Mouse (Mus musculus): ENCODE measurements around the gene Tpst1. TPM values are rescaled to one million over a fixed set of nuclear protein-coding genes. Genes with fewer than 3 reads are reported as not detected.

Gene Tpst1
- polyA plus RNA-seq, 1 experiment from 2014 or later = 28.7 TPM

- H3K4me1 ChIP-seq (replicated peaks; ENCODE audit: control insufficient read depth, insufficient read depth, low read length) = no peaks in the 10 kb centered on the region
- H3K4me2 ChIP-seq (replicated peaks; ENCODE audit: low read depth) = no peak overlapping the region
- H3K36me3 ChIP-seq (ENCODE audit: control insufficient read depth, insufficient read depth) = no peaks in the 10 kb centered on the region
- ATAC-seq = no peak
- H3K9me3 ChIP-seq (ENCODE audit: control insufficient read depth) = no peaks in the 10 kb centered on the region
- H3K27me3 ChIP-seq (replicated peaks; ENCODE audit: control insufficient read depth, insufficient read depth, low read length) = no peaks in the 10 kb centered on the region
- no peak overlapping the region for H3K9ac ChIP-seq (ENCODE audit: low read depth, low read length)
- no peak for TF ChIP-seq CTCF (IDR thresholded peaks at IDR 0.05; ENCODE audit: low read depth)
- H3K4me3 ChIP-seq (ENCODE audit: low read depth, low read length) = no peak overlapping the region
- no peak overlapping the region for H3K27ac ChIP-seq (ENCODE audit: low read depth, low read length)
- 41% methylated on average over 6 of the region's 6 CpGs for WGBS
Observed at GRCm38 (mm10) chr5:130074491-130074890, 1.4 kb downstream of the Tpst1 start.

GRCm38 (mm10) chr5:130076396-130076795 lies 3.3 kb downstream of the Tpst1 start:
- H3K4me3 ChIP-seq (ENCODE audit: low read depth, low read length) = no peak overlapping the region
- no peak overlapping the region for H3K4me2 ChIP-seq (replicated peaks; ENCODE audit: low read depth)
- H3K27ac ChIP-seq (ENCODE audit: low read depth, low read length) = no peak overlapping the region
- no peak for TF ChIP-seq CTCF (IDR thresholded peaks at IDR 0.05; ENCODE audit: low read depth)
- no peak for ATAC-seq
- H3K9me3 ChIP-seq (ENCODE audit: control insufficient read depth) = no peaks in the 10 kb centered on the region
- H3K36me3 ChIP-seq (ENCODE audit: control insufficient read depth, insufficient read depth) = no peaks in the 10 kb centered on the region
- H3K27me3 ChIP-seq (replicated peaks; ENCODE audit: control insufficient read depth, insufficient read depth, low read length) = no peaks in the 10 kb centered on the region
- H3K4me1 ChIP-seq (replicated peaks; ENCODE audit: control insufficient read depth, insufficient read depth, low read length) = no peaks in the 10 kb centered on the region
- no peak overlapping the region for H3K9ac ChIP-seq (ENCODE audit: low read depth, low read length)
- WGBS = 75% methylated on average over 6 of the region's 6 CpGs

DNA sequence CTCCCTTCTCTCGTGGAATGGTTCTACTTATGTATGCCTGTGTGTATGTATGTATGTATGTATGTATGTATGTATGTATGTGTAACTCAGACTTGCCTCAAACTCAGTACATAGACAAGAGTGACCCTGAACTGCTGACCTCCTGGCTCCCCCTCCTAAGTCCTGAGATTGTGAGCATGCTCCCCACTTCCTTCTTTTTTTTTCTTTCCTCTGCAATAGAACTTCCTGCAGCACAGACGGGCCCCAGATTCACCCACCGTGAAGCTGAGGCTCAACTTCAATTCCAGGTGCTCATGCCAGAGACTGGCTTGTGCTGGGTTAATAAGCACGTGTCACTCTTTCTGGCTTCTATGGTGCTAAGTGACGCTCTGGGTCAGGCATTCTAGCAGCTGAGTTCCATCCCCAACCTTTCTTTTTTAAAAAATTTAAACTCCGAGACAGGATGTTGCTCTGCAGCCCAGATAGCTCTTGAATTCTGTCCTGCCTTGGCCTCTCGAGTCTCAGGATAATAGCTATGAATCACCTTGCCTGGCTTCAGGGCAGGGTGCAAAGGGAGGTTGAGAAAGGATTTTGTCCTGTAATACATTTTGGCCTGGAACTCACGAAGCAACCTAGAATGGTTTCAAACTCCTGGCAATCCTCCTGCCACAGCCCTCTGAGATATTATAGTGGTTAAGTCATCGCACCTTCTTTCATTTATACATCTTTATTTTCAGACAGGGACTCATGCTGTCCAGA lies 5.1 kb downstream of the Tpst1 start:
- no peak overlapping the region for H3K9ac ChIP-seq (ENCODE audit: low read depth, low read length)
- no peak for TF ChIP-seq CTCF (IDR thresholded peaks at IDR 0.05; ENCODE audit: low read depth)
- H3K27me3 ChIP-seq (replicated peaks; ENCODE audit: control insufficient read depth, insufficient read depth, low read length) = no peaks in the 10 kb centered on the region
- WGBS = 64% methylated on average over 9 of the region's 9 CpGs
- H3K27ac ChIP-seq (ENCODE audit: low read depth, low read length) = no peak overlapping the region
- H3K36me3 ChIP-seq (ENCODE audit: control insufficient read depth, insufficient read depth) = no peaks in the 10 kb centered on the region
- no peaks in the 10 kb centered on the region for H3K4me1 ChIP-seq (replicated peaks; ENCODE audit: control insufficient read depth, insufficient read depth, low read length)
- no peaks in the 10 kb centered on the region for H3K9me3 ChIP-seq (ENCODE audit: control insufficient read depth)
- H3K4me3 ChIP-seq (ENCODE audit: low read depth, low read length) = no peak overlapping the region
- ATAC-seq = no peak
- no peak overlapping the region for H3K4me2 ChIP-seq (replicated peaks; ENCODE audit: low read depth)

- Histone ChIP-seq H3K27ac (ENCODE audit: low read depth, low read length) (no peak overlapping the region), H3K9me3 (ENCODE audit: control insufficient read depth) (no peaks in the 10 kb centered on the region), H3K4me3 (ENCODE audit: low read depth, low read length) (peak overlapping the region; percentile 67), H3K27me3 (replicated peaks; ENCODE audit: control insufficient read depth, insufficient read depth, low read length) (no peaks in the 10 kb centered on the region), H3K4me1 (replicated peaks; ENCODE audit: control insufficient read depth, insufficient read depth, low read length) (no peaks in the 10 kb centered on the region), H3K4me2 (replicated peaks; ENCODE audit: low read depth) (peak overlapping the region; percentile 96), H3K9ac (ENCODE audit: low read depth, low read length) (no peak overlapping the region; the same call in 1 of the 2 replicates), H3K36me3 (ENCODE audit: control insufficient read depth, insufficient read depth) (no peaks in the 10 kb centered on the region)
- no peak for ATAC-seq
- TF ChIP-seq CTCF (IDR thresholded peaks at IDR 0.05; ENCODE audit: low read depth) = no peak
- WGBS = 45% methylated on average over 6 of the region's 6 CpGs
Observed at GRCm38 (mm10) chr5:130078834-130079156, 5.7 kb downstream of the Tpst1 start.

DNA sequence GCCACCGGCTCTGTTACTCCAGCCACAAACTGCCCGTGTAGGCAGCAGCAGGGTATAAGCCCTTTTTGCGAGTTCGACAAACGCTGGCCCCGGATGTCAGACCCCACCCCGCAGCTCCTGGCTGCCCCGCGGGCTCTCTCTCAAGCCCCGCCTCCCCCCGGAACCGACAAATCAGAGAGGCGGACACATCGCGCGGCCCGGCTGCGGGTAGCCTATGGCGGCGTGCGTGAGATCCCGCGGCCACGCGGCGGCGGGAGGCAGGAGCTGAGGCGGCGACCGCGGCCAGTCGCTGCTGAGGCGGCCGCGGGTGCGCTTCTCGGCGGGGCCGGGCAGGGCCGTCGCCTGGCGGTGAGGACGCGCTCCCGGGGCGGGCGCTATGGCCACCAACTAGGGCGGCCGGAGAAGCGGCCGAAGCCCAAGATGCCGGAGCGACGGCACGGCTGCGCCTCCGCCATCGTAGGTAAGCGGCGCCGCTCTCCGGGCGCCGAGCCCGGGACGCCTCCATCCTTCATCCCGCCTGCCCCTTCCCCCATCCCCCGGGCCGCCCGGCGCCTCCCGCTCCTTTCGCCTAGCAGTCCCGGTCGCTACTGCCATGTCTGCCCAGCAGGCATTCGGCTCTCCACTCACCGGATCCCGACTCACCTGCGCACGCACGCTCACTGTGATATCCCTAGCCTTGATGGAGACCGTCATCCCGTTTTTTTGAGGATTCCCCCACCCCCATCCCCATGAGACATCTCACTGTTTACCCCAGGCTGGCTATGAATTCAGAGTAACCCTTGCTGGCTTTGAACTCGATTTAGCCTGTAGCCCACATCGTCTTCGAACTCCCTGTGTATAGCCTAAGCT lies 6.3 kb downstream of the Tpst1 start:
- H3K9me3 ChIP-seq (ENCODE audit: control insufficient read depth) = no peaks in the 10 kb centered on the region
- H3K4me2 ChIP-seq (replicated peaks; ENCODE audit: low read depth) = peak overlapping the region; percentile 96
- peak; percentile 29; the same call in 1 of the 2 replicates for TF ChIP-seq CTCF (IDR thresholded peaks at IDR 0.05; ENCODE audit: low read depth)
- no peaks in the 10 kb centered on the region for H3K27me3 ChIP-seq (replicated peaks; ENCODE audit: control insufficient read depth, insufficient read depth, low read length)
- H3K36me3 ChIP-seq (ENCODE audit: control insufficient read depth, insufficient read depth) = no peaks in the 10 kb centered on the region
- WGBS = 1% methylated on average over 71 of the region's 86 CpGs
- peak overlapping the region; percentile 67 for H3K4me3 ChIP-seq (ENCODE audit: low read depth, low read length)
- peak overlapping the region; percentile 69 for H3K9ac ChIP-seq (ENCODE audit: low read depth, low read length)
- ATAC-seq = peak; percentile 94
- H3K4me1 ChIP-seq (replicated peaks; ENCODE audit: control insufficient read depth, insufficient read depth, low read length) = no peaks in the 10 kb centered on the region
- peak overlapping the region; percentile 50; the same call in 1 of the 2 replicates for H3K27ac ChIP-seq (ENCODE audit: low read depth, low read length)

DNA sequence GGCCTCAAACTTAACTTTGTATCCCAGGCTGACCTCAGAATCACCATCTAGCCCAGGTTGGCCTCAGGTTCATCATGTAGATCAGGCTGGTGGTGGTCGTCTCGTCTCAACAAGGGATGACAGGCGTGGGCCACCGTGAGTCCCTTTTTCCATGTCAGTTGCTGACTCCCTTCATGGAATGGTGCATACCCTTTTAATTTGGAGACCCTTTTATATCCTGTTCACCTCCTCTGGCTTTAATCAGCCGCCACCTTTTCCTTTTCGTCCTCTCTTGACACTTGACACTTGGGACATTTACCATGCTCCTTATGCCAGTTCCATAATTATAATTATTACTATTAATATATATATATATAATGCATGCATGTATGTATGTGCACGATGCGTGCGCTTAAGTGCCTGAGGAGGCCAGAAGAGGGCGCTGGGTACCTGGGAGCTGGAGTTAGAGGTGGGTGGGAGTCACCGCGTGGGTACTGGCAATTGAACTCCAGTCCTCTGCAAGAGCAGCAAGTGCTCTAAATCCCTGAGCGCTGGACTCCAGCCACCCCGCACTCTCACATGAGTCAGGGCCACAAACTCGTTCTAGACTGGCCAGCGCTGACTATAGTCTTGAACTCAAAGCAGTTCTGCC lies 7.0 kb downstream of the Tpst1 start:
- no peaks in the 10 kb centered on the region for H3K9me3 ChIP-seq (ENCODE audit: control insufficient read depth)
- H3K27me3 ChIP-seq (replicated peaks; ENCODE audit: control insufficient read depth, insufficient read depth, low read length) = no peaks in the 10 kb centered on the region
- TF ChIP-seq CTCF (IDR thresholded peaks at IDR 0.05; ENCODE audit: low read depth) = peak; percentile 48
- peak overlapping the region; percentile 96 for H3K4me2 ChIP-seq (replicated peaks; ENCODE audit: low read depth)
- H3K4me3 ChIP-seq (ENCODE audit: low read depth, low read length) = peak overlapping the region; percentile 67
- no peak for ATAC-seq
- no peak overlapping the region; the same call in 1 of the 2 replicates for H3K9ac ChIP-seq (ENCODE audit: low read depth, low read length)
- no peaks in the 10 kb centered on the region for H3K4me1 ChIP-seq (replicated peaks; ENCODE audit: control insufficient read depth, insufficient read depth, low read length)
- 86% methylated on average over 16 of the region's 16 CpGs for WGBS
- no peaks in the 10 kb centered on the region for H3K36me3 ChIP-seq (ENCODE audit: control insufficient read depth, insufficient read depth)
- no peak overlapping the region for H3K27ac ChIP-seq (ENCODE audit: low read depth, low read length)

Data from intestine, postnatal 0 days (tissue).